Mouse (Mus musculus): ENCODE measurements around the gene Krtap4-2. TPM values are rescaled to one million over a fixed set of nuclear protein-coding genes. Genes with fewer than 3 reads are reported as not detected.
"Not testable (repeated sequence)": the region's sequence is repeated elsewhere in the genome, so short reads cannot be mapped to it uniquely, and the experiment has no call there.

Gene Krtap4-2
- not detected in 2 replicates for polyA plus RNA-seq (2015; fragmentation: Nextera tagmentation; extraction: Ambion mirVana)

GRCm38 (mm10) chr11:99634653-99635134 is at the start of gene Krtap4-2:
Krtap4-2 (minus strand) TSS chr11:99635084.
- Histone ChIP-seq H3K9me3 (no peaks in the 10 kb centered on the region), H3K27ac (replicated peaks) (no peak within 1 kb of the TSS), H3K4me1 (replicated peaks) (no peaks in the 10 kb centered on the region), H3K9ac (no peak within 1 kb of the TSS), H3K4me2 (no peak within 1 kb of the TSS), H3K36me3 (no peaks in the 10 kb centered on the region), H3K27me3 (no peaks in the 10 kb centered on the region), H3K4me3 (no peak within 1 kb of the TSS)
- ATAC-seq (ENCODE audit: low read depth), result no peak
- whole genome bisulfite sequencing, result 43% methylated on average over 8 of the region's 8 CpGs

GRCm38 (mm10) chr11:99683481-99683880 is 48.6 kb upstream of the Krtap4-2 start:
- no peaks in the 10 kb centered on the region for H3K27me3 ChIP-seq
- H3K4me1 ChIP-seq (replicated peaks), result no peaks in the 10 kb centered on the region
- H3K4me3 ChIP-seq, result no peak overlapping the region
- no peak overlapping the region for H3K4me2 ChIP-seq
- H3K36me3 ChIP-seq, result no peaks in the 10 kb centered on the region
- no peak overlapping the region for H3K27ac ChIP-seq (replicated peaks)
- no peak for ATAC-seq (ENCODE audit: low read depth)
- H3K9ac ChIP-seq, result no peak overlapping the region
- H3K9me3 ChIP-seq, result no peaks in the 10 kb centered on the region
- WGBS, result 80% methylated on average over 2 of the region's 2 CpGs

GRCm38 (mm10) chr11:99665860-99666259 is 31.0 kb upstream of the Krtap4-2 start, which contains the start of gene Krtap4-6:
Krtap4-6 (minus strand) TSS chr11:99665960.
- Histone ChIP-seq H3K9ac (no peak within 1 kb of the TSS), H3K36me3 (no peaks in the 10 kb centered on the region), H3K27ac (replicated peaks) (no peak within 1 kb of the TSS), H3K27me3 (no peaks in the 10 kb centered on the region), H3K4me1 (replicated peaks) (no peaks in the 10 kb centered on the region), H3K4me3 (no peak within 1 kb of the TSS), H3K4me2 (no peak within 1 kb of the TSS), H3K9me3 (no peaks in the 10 kb centered on the region)
- no peak for ATAC-seq (ENCODE audit: low read depth)

- Histone ChIP-seq H3K9me3 (no peaks in the 10 kb centered on the region), H3K27me3 (no peaks in the 10 kb centered on the region), H3K27ac (replicated peaks) (no peak overlapping the region), H3K4me1 (replicated peaks) (no peaks in the 10 kb centered on the region), H3K36me3 (no peaks in the 10 kb centered on the region), H3K4me2 (no peak overlapping the region), H3K4me3 (no peak overlapping the region), H3K9ac (no peak overlapping the region)
- ATAC-seq (ENCODE audit: low read depth), result no peak
- WGBS, result 86% methylated on average over 10 of the region's 10 CpGs
These were observed 27.9 kb upstream of the Krtap4-2 start for GRCm38 (mm10) chr11:99662802-99663201.

- Histone ChIP-seq H3K9ac (no peak overlapping the region), H3K27me3 (no peaks in the 10 kb centered on the region), H3K27ac (replicated peaks) (no peak overlapping the region), H3K36me3 (no peaks in the 10 kb centered on the region), H3K9me3 (no peaks in the 10 kb centered on the region), H3K4me1 (replicated peaks) (no peaks in the 10 kb centered on the region), H3K4me2 (no peak overlapping the region), H3K4me3 (no peak overlapping the region)
- WGBS, result 77% methylated on average over 4 of the region's 4 CpGs
- no peak for ATAC-seq (ENCODE audit: low read depth)
These were observed 24.4 kb upstream of the Krtap4-2 start for GRCm38 (mm10) chr11:99659256-99659655.

- not testable (repeated sequence) for H3K36me3 ChIP-seq; H3K4me3 ChIP-seq; H3K27ac ChIP-seq (replicated peaks); H3K9me3 ChIP-seq; H3K9ac ChIP-seq; ATAC-seq (ENCODE audit: low read depth); H3K4me2 ChIP-seq; H3K27me3 ChIP-seq; H3K4me1 ChIP-seq (replicated peaks)
- WGBS, result 57% methylated on average over 10 of the region's 10 CpGs
These were observed 23.7 kb upstream of the Krtap4-2 start, which contains the start of gene Gm11563 for GRCm38 (mm10) chr11:99658467-99659010. Gm11563 (minus strand) TSS chr11:99658960.

- no peak overlapping the region for H3K4me2 ChIP-seq
- H3K9ac ChIP-seq, result no peak overlapping the region
- H3K4me1 ChIP-seq (replicated peaks), result no peaks in the 10 kb centered on the region
- H3K4me3 ChIP-seq, result no peak overlapping the region
- H3K36me3 ChIP-seq, result no peaks in the 10 kb centered on the region
- no peak for ATAC-seq (ENCODE audit: low read depth)
- no peaks in the 10 kb centered on the region for H3K9me3 ChIP-seq
- WGBS, result 40% methylated on average over 5 of the region's 5 CpGs
- no peaks in the 10 kb centered on the region for H3K27me3 ChIP-seq
- H3K27ac ChIP-seq (replicated peaks), result no peak overlapping the region
These were observed 22.2 kb upstream of the Krtap4-2 start for GRCm38 (mm10) chr11:99657051-99657450.

GRCm38 (mm10) chr11:99650136-99650535 is 15.3 kb upstream of the Krtap4-2 start, which contains the start of gene Gm11555:
Gm11555 (minus strand) TSS chr11:99650236.
- Histone ChIP-seq H3K4me2 (no peak within 1 kb of the TSS), H3K27ac (replicated peaks) (no peak within 1 kb of the TSS), H3K4me3 (no peak within 1 kb of the TSS), H3K27me3 (no peaks in the 10 kb centered on the region), H3K36me3 (no peaks in the 10 kb centered on the region), H3K4me1 (replicated peaks) (no peaks in the 10 kb centered on the region), H3K9me3 (no peaks in the 10 kb centered on the region), H3K9ac (no peak within 1 kb of the TSS)
- no peak for ATAC-seq (ENCODE audit: low read depth)
- 82% methylated on average over 2 of the region's 2 CpGs for WGBS

- Histone ChIP-seq H3K27ac (replicated peaks) (no peak overlapping the region), H3K4me2 (no peak overlapping the region), H3K9me3 (no peaks in the 10 kb centered on the region), H3K9ac (no peak overlapping the region), H3K4me1 (replicated peaks) (no peaks in the 10 kb centered on the region), H3K4me3 (no peak overlapping the region), H3K36me3 (no peaks in the 10 kb centered on the region), H3K27me3 (no peaks in the 10 kb centered on the region)
- 90% methylated on average over 15 of the region's 15 CpGs for WGBS
- no peak for ATAC-seq (ENCODE audit: low read depth)
These were observed 11.6 kb upstream of the Krtap4-2 start for GRCm38 (mm10) chr11:99646444-99646843.

- Histone ChIP-seq H3K27me3 (no peaks in the 10 kb centered on the region), H3K36me3 (no peaks in the 10 kb centered on the region), H3K4me2 (no peak overlapping the region), H3K4me3 (no peak overlapping the region), H3K9me3 (no peaks in the 10 kb centered on the region), H3K27ac (replicated peaks) (no peak overlapping the region), H3K4me1 (replicated peaks) (no peaks in the 10 kb centered on the region), H3K9ac (no peak overlapping the region)
- WGBS, result 60% methylated on average over 3 of the region's 3 CpGs
- no peak for ATAC-seq (ENCODE audit: low read depth)
These were observed 9.5 kb upstream of the Krtap4-2 start for GRCm38 (mm10) chr11:99644351-99644750.

- not testable (repeated sequence) for H3K36me3 ChIP-seq; H3K9ac ChIP-seq; H3K4me2 ChIP-seq; H3K4me3 ChIP-seq; H3K9me3 ChIP-seq; H3K4me1 ChIP-seq (replicated peaks); H3K27me3 ChIP-seq; ATAC-seq (ENCODE audit: low read depth); H3K27ac ChIP-seq (replicated peaks)
- 83% methylated on average over 9 of the region's 9 CpGs for WGBS
These were observed 8.8 kb upstream of the Krtap4-2 start, which contains the start of gene Krtap4-7 for GRCm38 (mm10) chr11:99643635-99644139. Krtap4-7 (minus strand) TSS chr11:99644089.

- H3K36me3 ChIP-seq, result no peaks in the 10 kb centered on the region
- no peaks in the 10 kb centered on the region for H3K4me1 ChIP-seq (replicated peaks)
- WGBS, result 42% methylated on average over 1 of the region's 1 CpGs
- no peak overlapping the region for H3K4me3 ChIP-seq
- no peak overlapping the region for H3K9ac ChIP-seq
- no peak overlapping the region for H3K27ac ChIP-seq (replicated peaks)
- H3K4me2 ChIP-seq, result no peak overlapping the region
- no peak for ATAC-seq (ENCODE audit: low read depth)
- no peaks in the 10 kb centered on the region for H3K9me3 ChIP-seq
- H3K27me3 ChIP-seq, result no peaks in the 10 kb centered on the region
These were observed 6.0 kb upstream of the Krtap4-2 start for GRCm38 (mm10) chr11:99640926-99641325.

- Histone ChIP-seq H3K36me3 (no peaks in the 10 kb centered on the region), H3K27ac (replicated peaks) (no peak overlapping the region), H3K4me1 (replicated peaks) (no peaks in the 10 kb centered on the region), H3K9me3 (no peaks in the 10 kb centered on the region), H3K9ac (no peak overlapping the region), H3K27me3 (no peaks in the 10 kb centered on the region), H3K4me2 (no peak overlapping the region), H3K4me3 (no peak overlapping the region)
- ATAC-seq (ENCODE audit: low read depth), result no peak
- WGBS, result 77% methylated on average over 1 of the region's 1 CpGs
These were observed 2.2 kb upstream of the Krtap4-2 start for GRCm38 (mm10) chr11:99637086-99637485.
